Mouse (Mus musculus): ENCODE measurements around the gene H2-Q6.
"Not testable (repeated sequence)": the region's sequence is repeated elsewhere in the genome, so short reads cannot be mapped to it uniquely, and the experiment has no call there.

H2-Q6 gene

DNA sequence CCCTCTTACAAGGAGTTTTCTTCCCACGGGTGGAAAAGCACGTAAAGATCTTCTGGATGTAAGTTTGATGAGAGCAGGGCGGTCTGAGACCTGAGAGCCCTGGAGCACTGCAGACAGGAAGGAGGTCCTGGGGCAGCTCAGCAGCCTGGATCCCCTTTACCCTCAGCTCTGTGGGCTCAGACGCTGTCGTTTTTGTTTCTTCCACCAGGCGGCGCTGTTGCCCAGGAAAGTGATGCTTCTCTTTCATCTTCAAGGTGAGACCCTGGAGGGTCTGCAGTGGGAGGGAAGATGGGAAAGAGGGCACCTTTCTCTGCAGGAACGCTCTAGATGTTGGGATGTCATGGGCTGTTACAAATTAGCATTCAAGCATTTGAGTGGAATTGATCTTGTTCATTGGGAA lies 10.2 kb downstream of the H2-Q6 start:
- not testable (repeated sequence) for DNase-seq

- DNase-seq = not testable (repeated sequence)
These were observed 10.9 kb downstream of the H2-Q6 start for GRCm38 (mm10) chr17:35435577-35435976.

DNA sequence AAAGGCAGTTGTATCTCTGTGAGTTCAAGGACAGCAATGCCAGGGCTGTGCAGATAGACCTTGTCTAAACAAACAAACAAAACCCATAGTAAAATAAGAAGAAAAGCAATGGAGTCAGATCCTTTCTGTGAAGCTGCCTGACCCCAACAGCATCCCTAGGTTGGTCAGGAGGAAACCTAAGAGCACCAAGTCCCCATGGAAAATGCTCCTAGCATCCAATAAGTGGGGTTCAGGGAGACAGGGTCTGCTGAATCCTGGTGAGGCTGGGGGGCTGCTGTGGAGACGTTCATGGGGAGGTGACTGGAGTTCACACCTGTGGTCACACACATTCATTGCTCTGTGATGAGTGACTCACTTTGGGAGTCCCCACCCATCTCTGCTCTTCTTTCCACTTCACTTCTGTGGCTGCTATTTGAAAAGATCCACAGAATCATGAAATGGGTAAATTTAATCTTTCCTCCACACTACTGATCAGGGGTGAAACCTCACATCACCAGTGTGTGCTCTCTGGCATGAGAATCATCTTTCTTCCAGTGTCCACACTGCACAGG lies 12.8 kb downstream of the H2-Q6 start:
- DNase-seq = not testable (repeated sequence)

DNA sequence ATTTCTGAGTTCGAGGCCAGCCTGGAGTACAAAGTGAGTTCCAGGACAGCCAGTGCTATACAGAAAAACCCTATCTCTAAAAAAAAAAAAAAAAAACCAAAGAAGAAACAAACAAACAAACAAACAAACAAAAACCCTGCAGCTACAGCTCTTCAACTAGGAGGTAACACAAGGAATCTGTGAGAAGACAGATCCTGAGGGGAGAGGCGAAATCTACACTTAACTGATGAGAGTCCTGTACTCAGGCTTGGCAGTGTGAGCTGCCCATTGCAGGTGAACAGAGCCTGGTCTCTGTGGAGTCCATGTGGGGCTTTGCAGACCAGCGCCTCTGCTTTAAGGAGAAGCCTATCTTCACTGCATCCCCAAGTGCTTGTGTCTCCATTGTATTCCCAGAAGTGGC lies 13.7 kb downstream of the H2-Q6 start:
- not testable (repeated sequence) for DNase-seq

DNA sequence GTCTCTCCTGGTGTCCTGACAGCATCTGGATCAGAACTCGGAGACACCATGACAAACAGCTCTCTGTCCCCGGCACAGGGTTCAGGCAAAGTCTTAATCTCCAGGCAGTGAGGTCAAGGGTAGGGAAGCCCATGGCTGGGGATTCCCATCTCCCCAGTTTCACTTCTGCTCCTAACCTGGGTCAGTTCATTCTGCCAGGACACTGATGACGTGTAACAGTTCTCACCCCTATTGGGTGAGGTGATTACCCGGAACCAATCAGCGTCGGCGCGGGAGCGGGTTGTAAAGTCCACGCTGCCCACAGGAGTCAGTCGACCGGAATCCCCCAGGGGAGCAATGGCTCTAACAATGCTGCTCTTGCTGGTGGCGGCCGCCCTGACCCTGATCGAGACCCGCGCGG lies 14.2 kb downstream of the H2-Q6 start, which contains the start of gene H2-Q7:
Gene H2-Q7, plus strand, starts transcription at position 271 of the 400 bp plus-strand sequence.
- peak; percentile 49 to 73 for DNase-seq

DNA sequence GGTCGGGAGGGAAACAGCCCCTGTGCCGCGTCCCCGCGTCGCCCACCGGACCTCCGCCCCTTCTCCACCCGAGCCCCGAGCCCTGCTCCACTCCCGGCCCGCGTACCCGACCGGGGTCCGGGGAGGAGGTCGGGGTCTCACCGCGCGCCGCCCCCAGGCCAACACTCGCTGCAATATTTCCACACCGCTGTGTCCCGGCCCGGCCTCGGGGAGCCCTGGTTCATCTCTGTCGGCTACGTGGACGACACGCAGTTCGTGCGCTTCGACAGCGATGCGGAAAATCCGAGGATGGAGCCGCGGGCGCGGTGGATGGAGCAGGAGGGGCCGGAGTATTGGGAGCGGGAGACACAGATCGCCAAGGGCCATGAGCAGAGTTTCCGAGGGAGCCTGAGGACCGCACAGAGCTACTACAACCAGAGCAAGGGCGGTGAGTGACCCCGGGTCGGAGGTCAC lies 14.7 kb downstream of the H2-Q6 start:
- DNase-seq = not testable (repeated sequence)

GRCm38 (mm10) chr17:35439925-35440645 lies 15.4 kb downstream of the H2-Q6 start:
- DNase-seq = not testable (repeated sequence)

- not testable (repeated sequence) for DNase-seq
These were observed 17.7 kb downstream of the H2-Q6 start for GRCm38 (mm10) chr17:35442376-35442775.

- not testable (repeated sequence) for DNase-seq
These were observed 19.9 kb downstream of the H2-Q6 start for GRCm38 (mm10) chr17:35444510-35444909.

DNA sequence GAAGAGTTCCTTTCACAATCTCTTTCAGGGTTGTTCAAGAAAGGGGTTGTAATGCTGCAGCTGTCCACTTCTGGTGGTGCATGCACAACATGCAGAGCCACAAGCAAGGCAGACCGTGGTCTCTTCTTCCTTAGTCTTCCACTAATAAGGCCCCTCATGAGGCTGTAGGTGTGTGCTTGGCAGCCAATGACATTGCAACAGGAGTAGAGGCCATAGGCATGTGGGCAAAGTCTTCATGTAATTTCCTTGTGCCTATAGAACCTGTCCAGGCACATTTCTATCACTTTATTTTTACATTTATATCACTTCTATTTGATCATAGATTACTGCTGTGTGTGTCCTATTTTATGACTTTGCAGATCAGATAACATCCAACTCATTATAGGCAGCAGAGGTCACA lies 33.6 kb downstream of the H2-Q6 start:
- not testable (repeated sequence) for DNase-seq

- DNase-seq = not testable (repeated sequence)
These were observed 36.1 kb downstream of the H2-Q6 start for GRCm38 (mm10) chr17:35460513-35461341.

DNA sequence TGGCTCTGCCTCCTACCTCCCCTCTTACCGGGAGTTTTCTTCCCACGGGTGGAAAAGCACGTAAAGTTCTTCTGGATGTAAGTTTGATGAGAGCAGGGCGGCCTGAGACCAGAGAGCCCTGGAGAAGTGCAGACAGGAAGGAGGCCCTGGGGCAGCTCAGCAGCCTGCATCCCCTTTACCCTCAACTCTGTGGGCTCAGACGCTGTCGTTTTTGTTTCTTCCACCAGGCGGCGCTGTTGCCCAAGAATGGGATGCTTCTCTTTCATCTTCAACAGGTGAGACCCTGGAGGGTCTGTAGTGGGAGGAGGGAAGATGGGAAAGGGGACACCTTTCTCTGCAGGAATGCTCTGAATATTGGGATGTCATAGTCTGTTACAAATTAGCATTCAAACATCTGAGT lies 41.0 kb downstream of the H2-Q6 start:
- peak in 1 of 2 experiments; percentile 6 for DNase-seq

DNA sequence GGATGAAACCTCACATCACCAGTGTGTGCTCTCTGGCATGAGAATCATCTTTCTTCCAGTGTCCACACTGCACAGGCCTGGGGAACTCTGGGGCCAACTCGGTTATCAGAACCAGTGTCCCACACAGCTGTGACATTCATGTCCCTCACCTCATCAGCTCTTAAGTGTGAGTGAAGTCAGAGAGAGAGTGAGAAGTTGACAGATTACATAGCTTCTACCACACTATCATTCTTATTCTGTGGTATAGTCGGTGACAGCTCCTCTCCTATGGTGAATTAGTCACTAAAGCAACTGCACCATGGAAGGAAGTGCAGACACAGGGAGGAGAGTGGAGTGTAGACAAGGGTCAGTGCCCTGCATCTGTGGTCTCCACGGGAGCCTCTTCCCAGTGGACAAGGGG lies 44.3 kb downstream of the H2-Q6 start:
- not testable (repeated sequence) for DNase-seq

GRCm38 (mm10) chr17:35469842-35470751 lies 45.4 kb downstream of the H2-Q6 start, which contains the start of gene H2-Q10:
TSS of gene H2-Q10 (plus strand) at chr17:35470089.
- DNase-seq = no peak
